Mouse (Mus musculus): ENCODE data around the gene Cavin2. TPM values are rescaled to one million over a fixed set of nuclear protein-coding genes. Genes with fewer than 3 reads are reported as not detected.

The Cavin2 gene
- total RNA-seq (2023) = under 1 TPM; 0.35 to 0.38 TPM

DNA sequence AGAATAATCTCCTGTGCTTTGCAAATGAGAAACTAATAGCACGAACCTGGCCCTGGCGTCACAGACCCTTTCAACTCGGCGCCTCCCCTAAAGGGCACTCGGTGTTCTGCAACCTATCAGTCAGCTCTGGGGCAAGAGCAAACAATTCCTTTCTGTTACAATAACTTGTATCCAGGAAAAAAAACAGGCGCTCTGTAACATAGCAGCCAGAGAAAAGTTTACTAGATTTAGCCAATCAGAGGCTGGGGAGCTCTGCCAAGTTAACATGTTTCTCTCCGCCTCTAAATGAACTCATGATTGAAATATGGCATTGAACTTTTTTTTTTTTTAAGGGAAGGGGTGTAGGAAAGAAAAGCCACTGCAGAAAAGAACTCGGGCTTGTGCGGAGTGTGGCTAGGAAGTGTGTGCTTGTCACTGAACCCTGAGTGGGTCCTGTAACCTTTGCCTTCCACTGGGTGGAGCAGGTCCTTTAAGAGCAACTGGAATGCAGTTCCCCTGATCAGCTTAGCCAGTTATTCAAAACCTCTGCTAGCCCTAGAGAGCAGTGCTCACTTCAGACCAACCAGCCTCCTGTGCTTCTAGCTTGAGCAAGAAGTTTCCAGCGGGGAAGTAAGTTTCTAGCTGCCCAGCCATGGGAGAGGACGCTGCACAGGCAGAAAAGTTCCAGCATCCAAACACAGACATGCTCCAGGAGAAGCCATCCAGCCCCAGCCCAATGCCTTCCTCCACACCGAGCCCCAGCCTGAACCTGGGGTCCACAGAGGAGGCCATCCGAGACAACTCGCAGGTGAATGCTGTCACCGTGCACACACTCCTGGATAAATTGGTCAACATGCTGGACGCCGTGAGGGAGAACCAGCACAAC lies at the start of gene Cavin2:
Gene Cavin2 (plus strand): TSS at position 372 of the 865 bp plus-strand sequence.

Other genes with a start within 250 kb of the Cavin2 start
- 100 to 1,000 TPM; 118 to 129 TPM for gene Nabp1, start 189.3 kb downstream of the Cavin2 start, total RNA-seq (2023)

All from neutrophil, adult 83 days (primary cell).